In genomic region chr13:53779150-53779549, GRCm38 (mm10) we compare ENCODE assay signal across 9 mouse cellular contexts.
A peak's percentile ranks its signal among the peaks of the same experiment; 100 is the strongest.
DNase-seq lines count a peak whose midpoint lies in the region; ATAC-seq and TF ChIP-seq lines count a peak whose summit lies in the region.
"Had no signal": no experiment of that assay in that cellular context is flagged by ENCODE, and none has a peak within 500 bp of the region (broad histone marks: within the 10 kb centered on the region; RNA-seq: fewer than 3 reads in every experiment).

No protein-coding gene starts in this region.

- H3K36me3 ChIP-seq in embryonic facial prominence, embryonic 14.5 days (ENCODE audit: control insufficient read depth, insufficient read depth, low read length), result no peaks in the 10 kb centered on the region
- no peaks in the 10 kb centered on the region for H3K36me3 ChIP-seq in limb, embryonic 14.5 days (ENCODE audit: control insufficient read depth, insufficient read depth, low read length)
- H3K36me3 ChIP-seq: midbrain, embryonic 12.5 days had no signal

- 34% methylated on average over 4 of the region's 4 CpGs for WGBS in embryonic facial prominence, embryonic 14.5 days
- 42% methylated on average over 4 of the region's 4 CpGs for WGBS in limb, embryonic 14.5 days

- no peak overlapping the region for H3K4me2 ChIP-seq in embryonic facial prominence, embryonic 14.5 days (ENCODE audit: low read depth, low read length)
- no peak overlapping the region for H3K4me2 ChIP-seq in limb, embryonic 14.5 days (replicated peaks; ENCODE audit: low read depth, low read length, severe bottlenecking)
- H3K4me2 ChIP-seq: midbrain, embryonic 12.5 days had no signal

- ATAC-seq in embryonic facial prominence, embryonic 14.5 days (ENCODE audit: low read depth), result 0 out of 2 replicates have a peak, but pooled peaks have one; percentile 18
- ATAC-seq in limb, embryonic 14.5 days (ENCODE audit: low FRiP score, low read depth), result no peak

- 0 out of 2 replicates have a peak, but pooled peaks cover 2% of the 10 kb centered on the region for H3K27me3 ChIP-seq in embryonic facial prominence, embryonic 14.5 days (replicated peaks; ENCODE audit: control insufficient read depth, insufficient read depth, low read length)
- no peaks in the 10 kb centered on the region; the same call in 1 of the 2 replicates for H3K27me3 ChIP-seq in limb, embryonic 14.5 days (ENCODE audit: control insufficient read depth, insufficient read depth, low read length)

- 0 out of 2 replicates have a peak, but pooled peaks cover 5% of the 10 kb centered on the region for H3K4me1 ChIP-seq in embryonic facial prominence, embryonic 14.5 days (ENCODE audit: control insufficient read depth, insufficient read depth, low read length)
- no peaks in the 10 kb centered on the region for H3K4me1 ChIP-seq in limb, embryonic 14.5 days (ENCODE audit: control insufficient read depth, insufficient read depth, low read length)
- H3K4me1 ChIP-seq: midbrain, embryonic 12.5 days had no signal

- no peak for TF ChIP-seq POLR2A in limb, embryonic 14.5 days (IDR thresholded peaks at IDR 0.05; ENCODE audit: borderline replicate concordance, extremely low read depth, insufficient read depth, insufficient read length)

- no peak overlapping the region for H3K9ac ChIP-seq in embryonic facial prominence, embryonic 14.5 days (ENCODE audit: low read depth, low read length)
- H3K9ac ChIP-seq in limb, embryonic 14.5 days (ENCODE audit: low read depth, low read length, severe bottlenecking), result no peak overlapping the region
- H3K9ac ChIP-seq: midbrain, embryonic 12.5 days had no signal

- peak; percentile 12 to 48 for DNase-seq in heart, adult 18-20 months
- DNase-seq in heart, adult 8-10 months (ENCODE audit: low spot score), result no peak
- DNase-seq in thymus, postnatal 4 days, result peak; percentile 15
- DNase-seq in thymus, postnatal 0 days (ENCODE audit: low spot score), result no peak
- DNase-seq in embryonic facial prominence, embryonic 14.5 days (ENCODE audit: low spot score), result peak; percentile 59
- peak; percentile 56 for DNase-seq in limb, embryonic 14.5 days (ENCODE audit: low spot score)
- no peak for DNase-seq in natural killer cell, adult 2 months (ENCODE audit: low spot score in 2 of 2)
- DNase-seq in T-cell, adult 2 months (ENCODE audit: low spot score), result no peak

- H3K27ac ChIP-seq in embryonic facial prominence, embryonic 14.5 days (replicated peaks; ENCODE audit: low read depth, low read length), result no peak overlapping the region
- no peak overlapping the region for H3K27ac ChIP-seq in limb, embryonic 14.5 days (replicated peaks; ENCODE audit: low read depth, low read length)
- H3K27ac ChIP-seq: midbrain, embryonic 12.5 days had no signal

- H3K4me3 ChIP-seq in embryonic facial prominence, embryonic 14.5 days (ENCODE audit: low read depth, low read length), result no peak overlapping the region
- no peak overlapping the region for H3K4me3 ChIP-seq in limb, embryonic 14.5 days (replicated peaks; ENCODE audit: low read length)
- H3K4me3 ChIP-seq: midbrain, embryonic 12.5 days had no signal

- H3K9me3 ChIP-seq in embryonic facial prominence, embryonic 14.5 days (ENCODE audit: control insufficient read depth, low read length), result no peaks in the 10 kb centered on the region
- H3K9me3 ChIP-seq in limb, embryonic 14.5 days (ENCODE audit: control insufficient read depth, low read length), result no peaks in the 10 kb centered on the region
- H3K9me3 ChIP-seq: midbrain, embryonic 12.5 days had no signal

Comparison
In these comparisons a context has a peak if more than half of its experiments do, and no peak if none do; other contexts are left out.
1. DNase-seq: peak in heart, adult 18-20 months (2 of 2), thymus, postnatal 4 days (single experiment), embryonic facial prominence, embryonic 14.5 days (single experiment) and limb, embryonic 14.5 days (single experiment); none in heart, adult 8-10 months (single experiment), thymus, postnatal 0 days (single experiment), natural killer cell, adult 2 months (0 of 2) and T-cell, adult 2 months (single experiment).